Mouse (Mus musculus): ENCODE results near the gene Plk5.

The Plk5 gene

GRCm38 (mm10) chr10:80357994-80358639 is 1.9 kb downstream of the Plk5 start:
- peak; percentile 86 for DNase-seq

GRCm38 (mm10) chr10:80363734-80364133 is 7.5 kb downstream of the Plk5 start:
- no peak for DNase-seq

GRCm38 (mm10) chr10:80365736-80366135 is 9.5 kb downstream of the Plk5 start:
- DNase-seq: no peak

- no peak for DNase-seq
Measured at GRCm38 (mm10) chr10:80367954-80368353, 11.7 kb downstream of the Plk5 start.

- no peak for DNase-seq
Measured at GRCm38 (mm10) chr10:80368392-80368791, 12.1 kb downstream of the Plk5 start.

- DNase-seq: no peak
Measured at GRCm38 (mm10) chr10:80369995-80370747, 13.9 kb downstream of the Plk5 start.

- DNase-seq: peak; percentile 82
Measured at GRCm38 (mm10) chr10:80371411-80371966, 15.2 kb downstream of the Plk5 start.

- DNase-seq: no peak
Measured at GRCm38 (mm10) chr10:80371983-80372382, 15.7 kb downstream of the Plk5 start.

GRCm38 (mm10) chr10:80372706-80373105 is 16.4 kb downstream of the Plk5 start:
- DNase-seq: no peak

GRCm38 (mm10) chr10:80374063-80374462 is 17.8 kb downstream of the Plk5 start:
- peak; percentile 86 for DNase-seq

GRCm38 (mm10) chr10:80376160-80376559 is 19.9 kb downstream of the Plk5 start:
- DNase-seq: peak; percentile 89

GRCm38 (mm10) chr10:80377716-80378115 is 21.5 kb downstream of the Plk5 start:
- DNase-seq: no peak

- no peak for DNase-seq
Measured at GRCm38 (mm10) chr10:80382641-80383365, 26.5 kb downstream of the Plk5 start.

- peak; percentile 57 for DNase-seq
Measured at GRCm38 (mm10) chr10:80383431-80383830, 27.2 kb downstream of the Plk5 start.

GRCm38 (mm10) chr10:80384115-80384639 is 27.9 kb downstream of the Plk5 start:
- DNase-seq: peak; percentile 61

GRCm38 (mm10) chr10:80384709-80385108 is 28.4 kb downstream of the Plk5 start:
- no peak for DNase-seq

GRCm38 (mm10) chr10:80385310-80385709 is 29.1 kb downstream of the Plk5 start:
- DNase-seq: peak; percentile 66

GRCm38 (mm10) chr10:80385811-80386734 is 29.8 kb downstream of the Plk5 start:
- peak; percentile 71 for DNase-seq

GRCm38 (mm10) chr10:80386735-80387471 is 30.6 kb downstream of the Plk5 start:
- peak; percentile 75 for DNase-seq

GRCm38 (mm10) chr10:80387522-80387959 is 31.3 kb downstream of the Plk5 start, which contains the start of gene Mex3d:
Gene Mex3d, minus strand, starts transcription at chr10:80387659.
- peak; percentile 83 for DNase-seq

GRCm38 (mm10) chr10:80388731-80389130 is 32.5 kb downstream of the Plk5 start:
- DNase-seq: peak; percentile 67

All from cerebellum, adult 9-11 months (tissue).